Mouse (Mus musculus) layer of hippocampus, adult 8-10 months (tissue): ENCODE measurements at regions not wholly inside any gene's neighbourhood (a gene's known extent, or its start where the extent isn't known, plus 50 kb on each side); places are given as distances from the start of the nearest gene placed in this dataset.

Source experiments
- DNase-seq, 2 experiments: peaks; one replicate each; pipeline ENCODE4 v3.0.0; 2022; ENCODE audit warnings: low spot score in 2 of 2

GRCm38 (mm10) chr11:27280791-27281190, 687.0 kb upstream of the Vrk2 start:
- DNase-seq = no peak

- peak; percentile 19 to 63 for DNase-seq
These were observed 670.5 kb upstream of the Vrk2 start for GRCm38 (mm10) chr11:27264253-27264652.

GRCm38 (mm10) chr11:27258521-27258920, 664.7 kb upstream of the Vrk2 start:
- DNase-seq = no peak

- no peak for DNase-seq
These were observed 642.1 kb upstream of the Vrk2 start for GRCm38 (mm10) chr11:27235884-27236283.

- no peak for DNase-seq
These were observed 632.7 kb upstream of the Vrk2 start for GRCm38 (mm10) chr11:27226454-27226853.

GRCm38 (mm10) chr11:27222436-27222835, 628.6 kb upstream of the Vrk2 start:
- no peak for DNase-seq

GRCm38 (mm10) chr11:27221956-27222355, 628.2 kb upstream of the Vrk2 start:
- DNase-seq = no peak

GRCm38 (mm10) chr11:27219715-27220699, 626.2 kb upstream of the Vrk2 start:
- DNase-seq = no peak

GRCm38 (mm10) chr11:27215752-27216151, 622.0 kb upstream of the Vrk2 start:
- no peak for DNase-seq

- DNase-seq = no peak
These were observed 609.8 kb upstream of the Vrk2 start for GRCm38 (mm10) chr11:27203330-27204214.

- DNase-seq = no peak
These were observed 590.2 kb upstream of the Vrk2 start for GRCm38 (mm10) chr11:27184035-27184434.

- no peak for DNase-seq
These were observed 589.6 kb upstream of the Vrk2 start for GRCm38 (mm10) chr11:27183422-27183821.

GRCm38 (mm10) chr11:27160411-27160810, 566.6 kb upstream of the Vrk2 start:
- DNase-seq = no peak
